Mouse (Mus musculus): ENCODE data around the gene D17Wsu92e. TPM values are rescaled to one million over a fixed set of nuclear protein-coding genes. Genes with fewer than 3 reads are reported as not detected.

Gene D17Wsu92e
- total and polyA plus RNA-seq, 3 experiments, result 34.9 to 70.8 (median 44.2) TPM

GRCm38 (mm10) chr17:27709650-27710049 is 110.8 kb downstream of the D17Wsu92e start:
- H3K27ac ChIP-seq (ENCODE audit: insufficient read depth, low read depth), result no peak overlapping the region
- dilution Hi-C loops (cut with MboI; ENCODE audit: extremely low pct_ligation_motif_present, extremely low pct_unique_long_range_greater_than_20kb, low sequenced_read_pairs), result no loop called here

DNA sequence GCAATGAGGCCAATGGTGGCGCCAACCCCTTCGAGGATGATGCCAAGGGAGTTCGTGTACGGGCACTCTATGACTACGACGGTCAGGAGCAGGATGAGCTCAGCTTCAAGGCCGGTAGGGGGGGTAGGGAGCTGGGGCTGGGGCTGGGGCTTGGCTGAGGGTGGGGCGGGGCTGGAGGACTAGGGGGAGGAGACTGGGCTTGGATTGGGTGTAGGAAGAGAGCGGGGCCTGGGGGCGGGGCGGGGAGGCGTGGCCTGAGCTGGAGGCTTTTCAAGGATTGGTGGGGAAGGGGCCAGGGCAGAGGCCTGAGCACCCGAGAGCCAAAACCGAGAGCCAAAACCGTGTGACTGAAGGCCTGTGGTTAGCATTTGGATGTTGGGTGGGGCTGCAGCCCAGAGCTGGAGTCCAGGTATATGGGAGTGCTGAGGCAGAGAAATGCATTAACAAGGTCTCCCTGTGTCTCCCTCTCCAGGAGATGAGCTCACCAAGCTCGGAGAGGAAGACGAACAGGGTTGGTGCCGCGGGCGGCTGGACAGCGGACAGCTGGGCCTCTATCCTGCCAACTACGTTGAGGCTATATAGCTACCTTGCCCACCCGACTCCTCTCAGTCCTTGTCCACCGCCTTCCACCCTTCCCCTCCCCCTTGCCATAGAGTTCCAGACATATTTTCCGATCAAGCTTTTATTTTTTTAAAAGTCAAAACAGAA is 112.3 kb downstream of the D17Wsu92e start:
- TF ChIP-seq JUN (IDR thresholded peaks at IDR 0.05; ENCODE audit: insufficient read depth, low read depth, low read length) (no peak), TBP (conservative IDR thresholded peaks at IDR 0.05; ENCODE audit: low read depth, low read length) (no peak), SIN3A (IDR thresholded peaks at IDR 0.05; ENCODE audit: low read length) (no peak), MYC (IDR thresholded peaks at IDR 0.05; ENCODE audit: low read depth, low read length) (no peak), POLR2AphosphoS2 (IDR thresholded peaks at IDR 0.05; ENCODE audit: low read depth, low read length) (no peak), EP300 (IDR thresholded peaks at IDR 0.05; ENCODE audit: low read length) (no peak), ZKSCAN1 (IDR thresholded peaks at IDR 0.05; ENCODE audit: borderline replicate concordance, low read depth, low read length) (no peak), TCF12 (IDR thresholded peaks at IDR 0.05; ENCODE audit: low read depth, low read length) (no peak), CHD1 (IDR thresholded peaks at IDR 0.05; ENCODE audit: low read depth, low read length) (no peak), KAT2A (IDR thresholded peaks at IDR 0.05; ENCODE audit: insufficient replicate concordance, low read length) (no peak), GABPA (IDR thresholded peaks at IDR 0.05; ENCODE audit: insufficient replicate concordance, low read depth, low read length) (no peak), UBTF (IDR thresholded peaks at IDR 0.05; ENCODE audit: low read depth, low read length) (no peak)
- no peaks in the 10 kb centered on the region for H3K79me2 ChIP-seq (replicated peaks; ENCODE audit: control insufficient read depth, extremely low read depth, insufficient read depth, poor library complexity, severe bottlenecking)
- no peak overlapping the region for H3K4me3 ChIP-seq (replicated peaks in 1 of 3; ENCODE audit: low read depth in 2 of 3, low read length in 2 of 3, poor library complexity in 1 of 3)

More at GRCm38 (mm10) chr17:27709650-27710049, 110.8 kb downstream of the D17Wsu92e start:
- Histone ChIP-seq H3K4me1 (ENCODE audit: control insufficient read depth in 1 of 2, insufficient read depth in 2 of 2) (peaks cover 16 to 33% of the 10 kb centered on the region in 2 experiments), H3K9me3 (replicated peaks; ENCODE audit: low read length) (no peaks in the 10 kb centered on the region), H3K4me3 (replicated peaks in 1 of 3; ENCODE audit: low read depth in 2 of 3, low read length in 2 of 3, poor library complexity in 1 of 3) (no peak overlapping the region), H3K79me2 (replicated peaks; ENCODE audit: control insufficient read depth, extremely low read depth, insufficient read depth, poor library complexity, severe bottlenecking) (no peaks in the 10 kb centered on the region), H3K4me2 (ENCODE audit: insufficient read depth, low read depth, poor library complexity, severe bottlenecking) (no peak overlapping the region), H3K27me3 (replicated peaks) (peaks cover 8% of the 10 kb centered on the region), H3K36me3 (replicated peaks in 1 of 2; ENCODE audit: control insufficient read depth in 1 of 2, insufficient read depth in 1 of 2, low read length in 1 of 2) (peaks cover 5 to 28% of the 10 kb centered on the region in 2 experiments), H3K9ac (ENCODE audit: insufficient read depth, low read depth) (no peak overlapping the region)
- TF ChIP-seq MYC (IDR thresholded peaks at IDR 0.05; ENCODE audit: low read depth, low read length) (no peak), EP300 (IDR thresholded peaks at IDR 0.05; ENCODE audit: low read length) (peak; percentile 73), RCOR1 (conservative IDR thresholded peaks at IDR 0.05; ENCODE audit: low read depth, low read length) (0 out of 2 replicates have a peak, but pooled peaks have one; percentile 36), IRF4 (IDR thresholded peaks at IDR 0.05; ENCODE audit: low read depth, low read length) (peak; percentile 60), MAFK (IDR thresholded peaks at IDR 0.05; ENCODE audit: insufficient replicate concordance, low read length) (0 out of 2 replicates have a peak, but pooled peaks have one; percentile 35), MAX (IDR thresholded peaks at IDR 0.05; ENCODE audit: low read length) (no peak), ETS1 (conservative IDR thresholded peaks at IDR 0.05; ENCODE audit: low read depth, low read length) (peak; percentile 59), JUN (IDR thresholded peaks at IDR 0.05; ENCODE audit: insufficient read depth, low read depth, low read length) (no peak), TCF12 (IDR thresholded peaks at IDR 0.05; ENCODE audit: low read depth, low read length) (peak; percentile 64), CHD1 (IDR thresholded peaks at IDR 0.05; ENCODE audit: low read depth, low read length) (no peak), RAD21 (IDR thresholded peaks at IDR 0.05; ENCODE audit: low read depth, low read length) (no peak), TBP (conservative IDR thresholded peaks at IDR 0.05; ENCODE audit: low read depth, low read length) (no peak), CHD2 (IDR thresholded peaks at IDR 0.05; ENCODE audit: low read length) (0 out of 2 replicates have a peak, but pooled peaks have one; percentile 21), BHLHE40 (IDR thresholded peaks at IDR 0.05; ENCODE audit: low read depth, low read length) (peak; percentile 49)
- in situ Hi-C loops (cut with MboI; ENCODE audit: low pct_ligation_motif_present, low pct_unique_long_range_greater_than_20kb, low sequenced_read_pairs), result no loop called here
- peak; percentile 45 for DNase-seq (ENCODE audit: extremely low read depth)

More for the DNA sequence above, 112.3 kb downstream of the D17Wsu92e start:
- Histone ChIP-seq H3K4me2 (ENCODE audit: insufficient read depth, low read depth, poor library complexity, severe bottlenecking) (no peak overlapping the region), H3K27me3 (replicated peaks) (no peaks in the 10 kb centered on the region), H3K27ac (ENCODE audit: insufficient read depth, low read depth) (no peak overlapping the region), H3K4me1 (ENCODE audit: control insufficient read depth in 1 of 2, insufficient read depth in 2 of 2) (peaks cover 16 to 33% of the 10 kb centered on the region in 2 experiments), H3K36me3 (replicated peaks in 1 of 2; ENCODE audit: control insufficient read depth in 1 of 2, insufficient read depth in 1 of 2, low read length in 1 of 2) (peaks cover 5 to 36% of the 10 kb centered on the region in 2 experiments), H3K9ac (ENCODE audit: insufficient read depth, low read depth) (no peak overlapping the region), H3K9me3 (replicated peaks; ENCODE audit: low read length) (no peaks in the 10 kb centered on the region)
- in situ Hi-C loops (cut with MboI; ENCODE audit: low pct_ligation_motif_present, low pct_unique_long_range_greater_than_20kb, low sequenced_read_pairs) (no loop called here), dilution Hi-C loops (cut with MboI; ENCODE audit: extremely low pct_ligation_motif_present, extremely low pct_unique_long_range_greater_than_20kb, low sequenced_read_pairs) (no loop called here)
- no peak for DNase-seq (ENCODE audit: extremely low read depth)

All from CH12.LX (cell line).